Mouse (Mus musculus) megakaryocyte, embryonic 14.5 days (primary cell): ENCODE measurements at regions not wholly inside any gene's neighbourhood (a gene's known extent, or its start where the extent isn't known, plus 50 kb on each side); places are given as distances from the start of the nearest gene placed in this dataset.

ENCODE experiments used
- H3K27me3 ChIP-seq: replicated peaks from 2 replicates; pipeline ENCODE3; 2012; ENCODE audit warnings: inconsistent platforms
- H3K36me3 ChIP-seq: replicated peaks from 2 replicates; pipeline ENCODE3; 2012; ENCODE audit warnings: low read length, inconsistent platforms, mixed read lengths
- H3K4me1 ChIP-seq: 2 replicates; pipeline ENCODE4 v1.6.1; 2012; ENCODE audit warnings: inconsistent platforms
- H3K4me3 ChIP-seq: replicated peaks from 2 replicates; pipeline ENCODE3; 2012; ENCODE audit warnings: moderate library complexity, mild to moderate bottlenecking, inconsistent platforms
- H3K9me3 ChIP-seq: 2 replicates; pipeline ENCODE4 v1.6.1; 2012; ENCODE audit warnings: inconsistent platforms
- FLI1 ChIP-seq: IDR thresholded peaks from 2 replicates; pipeline ENCODE4 v1.6.1; 2012; ENCODE audit warnings: low read length, inconsistent platforms, mixed read lengths
- GATA1 ChIP-seq: IDR thresholded peaks from 3 replicates; pipeline ENCODE4 v1.6.1; 2012; ENCODE audit warnings: mixed read lengths, low read length, inconsistent platforms, borderline replicate concordance

GRCm38 (mm10) chr1:193572411-193572810, 202.3 kb upstream of the Camk1g start:
- H3K36me3 ChIP-seq = no peaks in the 10 kb centered on the region
- H3K4me3 ChIP-seq = no peak overlapping the region
- no peaks in the 10 kb centered on the region for H3K27me3 ChIP-seq
- peaks cover 9% of the 10 kb centered on the region; the same call in 1 of the 2 replicates for H3K9me3 ChIP-seq
- TF ChIP-seq FLI1 (no peak), GATA1 (no peak)
- no peaks in the 10 kb centered on the region for H3K4me1 ChIP-seq

GRCm38 (mm10) chr1:193571088-193571487, 201.0 kb upstream of the Camk1g start:
- Histone ChIP-seq H3K4me1 (no peaks in the 10 kb centered on the region), H3K4me3 (no peak overlapping the region), H3K9me3 (peaks cover 9% of the 10 kb centered on the region; the same call in 1 of the 2 replicates), H3K27me3 (no peaks in the 10 kb centered on the region), H3K36me3 (no peaks in the 10 kb centered on the region)
- TF ChIP-seq FLI1 (no peak), GATA1 (no peak)

GRCm38 (mm10) chr1:193568586-193569174, 198.6 kb upstream of the Camk1g start:
- H3K36me3 ChIP-seq = no peaks in the 10 kb centered on the region
- no peaks in the 10 kb centered on the region for H3K27me3 ChIP-seq
- TF ChIP-seq FLI1 (no peak), GATA1 (no peak)
- no peak overlapping the region for H3K4me3 ChIP-seq
- no peaks in the 10 kb centered on the region for H3K4me1 ChIP-seq
- peaks cover 9% of the 10 kb centered on the region; the same call in 1 of the 2 replicates for H3K9me3 ChIP-seq

- Histone ChIP-seq H3K9me3 (peaks cover 9% of the 10 kb centered on the region; the same call in 1 of the 2 replicates), H3K4me3 (no peak overlapping the region), H3K27me3 (no peaks in the 10 kb centered on the region), H3K4me1 (no peaks in the 10 kb centered on the region), H3K36me3 (no peaks in the 10 kb centered on the region)
- TF ChIP-seq GATA1 (no peak), FLI1 (no peak)
Observed at GRCm38 (mm10) chr1:193567217-193567616, 197.1 kb upstream of the Camk1g start.

- Histone ChIP-seq H3K36me3 (no peaks in the 10 kb centered on the region), H3K4me1 (no peaks in the 10 kb centered on the region), H3K27me3 (peaks cover 1% of the 10 kb centered on the region), H3K4me3 (no peak overlapping the region), H3K9me3 (no peaks in the 10 kb centered on the region)
- TF ChIP-seq GATA1 (no peak), FLI1 (no peak)
Observed at GRCm38 (mm10) chr1:193564225-193564624, 194.1 kb upstream of the Camk1g start.

- TF ChIP-seq GATA1 (no peak), FLI1 (no peak)
- no peaks in the 10 kb centered on the region for H3K36me3 ChIP-seq
- no peak overlapping the region for H3K4me3 ChIP-seq
- peaks cover 1% of the 10 kb centered on the region for H3K27me3 ChIP-seq
- peaks cover 3% of the 10 kb centered on the region; the same call in 1 of the 2 replicates for H3K4me1 ChIP-seq
- H3K9me3 ChIP-seq = no peaks in the 10 kb centered on the region
Observed at GRCm38 (mm10) chr1:193562242-193562641, 192.1 kb upstream of the Camk1g start.

GRCm38 (mm10) chr1:193558122-193558521, 188.0 kb upstream of the Camk1g start:
- Histone ChIP-seq H3K27me3 (peaks cover 1% of the 10 kb centered on the region), H3K4me1 (peaks cover 3% of the 10 kb centered on the region; the same call in 1 of the 2 replicates), H3K4me3 (no peak overlapping the region), H3K36me3 (no peaks in the 10 kb centered on the region), H3K9me3 (no peaks in the 10 kb centered on the region)
- TF ChIP-seq GATA1 (no peak), FLI1 (no peak)

- peaks cover 3% of the 10 kb centered on the region; the same call in 1 of the 2 replicates for H3K4me1 ChIP-seq
- H3K36me3 ChIP-seq = no peaks in the 10 kb centered on the region
- TF ChIP-seq GATA1 (no peak), FLI1 (no peak)
- no peaks in the 10 kb centered on the region for H3K9me3 ChIP-seq
- peaks cover 1% of the 10 kb centered on the region for H3K27me3 ChIP-seq
- H3K4me3 ChIP-seq = no peak overlapping the region
Observed at GRCm38 (mm10) chr1:193554731-193555130, 184.6 kb upstream of the Camk1g start.

GRCm38 (mm10) chr1:193552348-193552747, 182.2 kb upstream of the Camk1g start:
- TF ChIP-seq GATA1 (no peak), FLI1 (no peak)
- Histone ChIP-seq H3K4me3 (no peak overlapping the region), H3K36me3 (no peaks in the 10 kb centered on the region), H3K9me3 (no peaks in the 10 kb centered on the region), H3K4me1 (no peaks in the 10 kb centered on the region), H3K27me3 (no peaks in the 10 kb centered on the region)

- Histone ChIP-seq H3K9me3 (no peaks in the 10 kb centered on the region), H3K4me3 (no peak overlapping the region), H3K4me1 (no peaks in the 10 kb centered on the region), H3K36me3 (no peaks in the 10 kb centered on the region), H3K27me3 (no peaks in the 10 kb centered on the region)
- TF ChIP-seq GATA1 (no peak), FLI1 (no peak)
Observed at GRCm38 (mm10) chr1:193551340-193551739, 181.2 kb upstream of the Camk1g start.
